Mouse (Mus musculus) midbrain, embryonic 16.5 days (tissue): ENCODE results near the gene St6galnac4. TPM values are rescaled to one million over a fixed set of nuclear protein-coding genes. Genes with fewer than 3 reads are reported as not detected.
A peak's percentile ranks its signal among the peaks of the same experiment; 100 is the strongest.

Experiments
- ATAC-seq: fragments of 200-750 bp; cut with Nextera tagmentation; 2 replicates; pipeline ENCODE4 v1.8.0; 2017; ENCODE audit warnings: moderate TSS enrichment
- H3K27ac ChIP-seq: fragments of 300-500 bp; sonication (generic); 2 replicates; pipeline ENCODE4 v1.5.1; 2014; ENCODE audit warnings: mild to moderate bottlenecking, low read length, mixed read lengths
- H3K27me3 ChIP-seq: fragments of 300-500 bp; sonication (generic); 2 replicates; pipeline ENCODE4 v1.6.1; 2014; ENCODE audit warnings: low read depth, low read length, mixed read lengths; ENCODE audit not compliant: control insufficient read depth, insufficient read depth
- H3K36me3 ChIP-seq: fragments of 300-500 bp; sonication (generic); 2 replicates; pipeline ENCODE4 v1.6.1; 2014; ENCODE audit warnings: mild to moderate bottlenecking, low read length, moderate library complexity, mixed read lengths; ENCODE audit not compliant: control insufficient read depth, insufficient read depth
- H3K4me1 ChIP-seq: fragments of 300-500 bp; sonication (generic); 2 replicates; pipeline ENCODE4 v1.6.1; 2014; ENCODE audit warnings: mild to moderate bottlenecking, low read length, mixed read lengths; ENCODE audit not compliant: control insufficient read depth, insufficient read depth
- H3K4me2 ChIP-seq: fragments of 300-500 bp; sonication (generic); 2 replicates; pipeline ENCODE4 v1.6.1; 2014; ENCODE audit warnings: mild to moderate bottlenecking, low read length, mixed read lengths
- H3K4me3 ChIP-seq: fragments of 300-500 bp; sonication (generic); 2 replicates; pipeline ENCODE4 v1.5.1; 2014; ENCODE audit warnings: low read depth, mild to moderate bottlenecking, low read length, moderate library complexity, mixed read lengths
- H3K9ac ChIP-seq: fragments of 300-500 bp; sonication (generic); 2 replicates; pipeline ENCODE4 v1.6.1; 2014; ENCODE audit warnings: low read depth, low read length, mixed read lengths
- H3K9me3 ChIP-seq: fragments of 300-500 bp; sonication (generic); replicated peaks from 2 replicates; pipeline ENCODE4 v1.6.1; 2014; ENCODE audit warnings: mild to moderate bottlenecking, low read length, mixed read lengths; ENCODE audit not compliant: control insufficient read depth, poor library complexity, severe bottlenecking
- WGBS: fragments of 180-500 bp; shearing (Covaris S2); extraction: QIAGEN DNeasy Blood & Tissue Kit; methylation state at CpG from one replicate; pipeline ENCODE4 v1.1.7; 2014; 5-methylcytosine and 5-hydroxymethylcytosine counted together
- polyA plus RNA-seq: library from polyadenylated mRNA; unstranded; fragments of >200 nt; fragmentation: Nextera tagmentation; extraction: Ambion mirVana; gene quantifications from 2 replicates; pipeline ENCODE4 v1.2.1, GENCODE M21; 2015

St6galnac4 gene
- polyA plus RNA-seq, 1 experiment from 2014 or later: 39.0 TPM

GRCm38 (mm10) chr2:32591249-32591648, 4.4 kb downstream of the St6galnac4 start:
- Histone ChIP-seq H3K9ac (no peak overlapping the region), H3K9me3 (no peaks in the 10 kb centered on the region), H3K36me3 (peaks cover 9% of the 10 kb centered on the region), H3K27ac (no peak overlapping the region), H3K4me2 (no peak overlapping the region), H3K4me3 (no peak overlapping the region), H3K4me1 (peaks cover 13% of the 10 kb centered on the region), H3K27me3 (no peaks in the 10 kb centered on the region)
- no peak for ATAC-seq
- 77% methylated on average over 6 of the region's 6 CpGs for WGBS

DNA sequence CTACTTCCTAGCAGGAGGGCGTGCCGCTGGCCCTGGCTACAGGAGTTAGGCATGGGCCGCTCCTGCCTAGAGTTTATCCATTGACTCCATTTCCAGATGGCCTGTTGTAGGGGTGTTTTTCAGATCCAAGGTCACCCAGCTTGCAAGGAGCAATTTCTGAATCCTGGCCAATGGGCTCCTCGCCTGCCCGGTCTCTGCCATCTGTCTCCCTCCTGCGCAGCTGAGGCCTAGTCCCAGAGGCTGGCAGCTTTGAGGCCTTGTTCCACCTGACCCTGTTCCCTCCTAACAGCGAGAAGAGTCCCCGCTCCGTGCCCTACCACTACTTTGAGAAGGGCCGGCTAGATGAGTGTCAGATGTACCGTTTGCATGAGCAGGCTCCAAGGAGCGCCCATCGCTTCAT, 9.8 kb downstream of the St6galnac4 start:
- Histone ChIP-seq H3K36me3 (peaks cover 9% of the 10 kb centered on the region), H3K9ac (no peak overlapping the region), H3K4me2 (no peak overlapping the region), H3K27ac (no peak overlapping the region), H3K4me3 (no peak overlapping the region), H3K9me3 (no peaks in the 10 kb centered on the region), H3K4me1 (no peaks in the 10 kb centered on the region), H3K27me3 (no peaks in the 10 kb centered on the region)
- no peak for ATAC-seq
- WGBS: 76% methylated on average over 13 of the region's 13 CpGs

GRCm38 (mm10) chr2:32597248-32597647, 10.4 kb downstream of the St6galnac4 start:
- Histone ChIP-seq H3K9me3 (no peaks in the 10 kb centered on the region), H3K4me1 (no peaks in the 10 kb centered on the region), H3K9ac (no peak overlapping the region), H3K27me3 (no peaks in the 10 kb centered on the region), H3K4me3 (no peak overlapping the region), H3K36me3 (peaks cover 9% of the 10 kb centered on the region), H3K27ac (no peak overlapping the region), H3K4me2 (no peak overlapping the region)
- ATAC-seq: no peak
- 90% methylated on average over 5 of the region's 5 CpGs for WGBS

DNA sequence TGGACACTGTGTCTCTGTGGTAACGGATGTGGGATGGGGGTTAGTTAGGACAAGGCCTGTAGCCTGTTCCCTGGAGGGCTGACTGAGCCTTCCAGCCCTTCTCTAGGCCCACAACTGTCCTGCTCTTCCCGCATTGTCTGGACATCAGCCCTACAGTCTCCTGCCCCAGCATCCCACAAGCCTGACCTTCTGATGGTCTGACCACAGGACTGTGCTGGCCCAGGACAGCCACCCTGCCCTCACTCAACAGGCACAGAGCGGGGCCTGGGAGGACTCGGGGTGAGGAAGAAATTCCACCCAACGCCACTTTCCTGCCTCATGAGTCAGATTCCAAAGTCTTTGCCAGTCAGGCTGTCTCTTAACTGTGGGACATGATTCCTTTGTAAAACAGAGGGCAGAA, 10.8 kb downstream of the St6galnac4 start:
- H3K4me3 ChIP-seq: no peak overlapping the region
- 91% methylated on average over 5 of the region's 5 CpGs for WGBS
- no peak overlapping the region for H3K27ac ChIP-seq
- H3K36me3 ChIP-seq: peaks cover 9% of the 10 kb centered on the region
- H3K9me3 ChIP-seq: no peaks in the 10 kb centered on the region
- no peak overlapping the region for H3K4me2 ChIP-seq
- no peak overlapping the region for H3K9ac ChIP-seq
- H3K27me3 ChIP-seq: no peaks in the 10 kb centered on the region
- H3K4me1 ChIP-seq: no peaks in the 10 kb centered on the region
- ATAC-seq: no peak

GRCm38 (mm10) chr2:32598506-32598905, 11.6 kb downstream of the St6galnac4 start:
- no peaks in the 10 kb centered on the region for H3K9me3 ChIP-seq
- no peak overlapping the region for H3K9ac ChIP-seq
- ATAC-seq: no peak
- H3K4me2 ChIP-seq: no peak overlapping the region
- H3K36me3 ChIP-seq: peaks cover 9% of the 10 kb centered on the region
- 90% methylated on average over 8 of the region's 8 CpGs for whole genome bisulfite sequencing
- H3K4me1 ChIP-seq: no peaks in the 10 kb centered on the region
- no peak overlapping the region for H3K27ac ChIP-seq
- no peak overlapping the region for H3K4me3 ChIP-seq
- no peaks in the 10 kb centered on the region for H3K27me3 ChIP-seq

DNA sequence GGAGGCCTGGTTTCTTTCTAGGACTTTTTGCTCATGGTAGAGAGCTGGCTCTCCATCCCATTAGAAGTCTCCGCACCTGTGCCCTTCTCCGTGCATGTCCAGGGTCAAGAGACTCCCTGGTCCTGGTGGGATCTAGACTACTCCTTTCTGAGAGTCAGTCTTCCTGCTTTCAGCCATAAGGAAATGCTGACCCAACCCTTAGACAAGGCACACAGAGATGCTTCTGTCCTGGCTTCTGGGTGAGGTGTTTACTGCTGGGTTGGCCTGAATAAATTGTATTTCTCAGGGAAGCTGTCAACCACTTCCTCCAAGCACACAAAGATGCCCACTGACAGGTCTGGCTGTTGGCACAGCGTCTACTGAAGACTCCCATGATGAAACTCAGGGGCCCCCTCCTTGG, 12.5 kb downstream of the St6galnac4 start, which contains the start of gene St6galnac6:
Gene St6galnac6, plus strand, starts transcription at position 301 of the 400 bp plus-strand sequence.
- H3K9me3 ChIP-seq: no peaks in the 10 kb centered on the region
- no peaks in the 10 kb centered on the region for H3K4me1 ChIP-seq
- WGBS: 88% methylated on average over 3 of the region's 3 CpGs
- H3K27me3 ChIP-seq: no peaks in the 10 kb centered on the region
- no peak within 1 kb of the TSS for H3K4me3 ChIP-seq
- H3K36me3 ChIP-seq: peaks cover 4% of the 10 kb centered on the region
- no peak within 1 kb of the TSS for H3K9ac ChIP-seq
- H3K4me2 ChIP-seq: no peak within 1 kb of the TSS
- ATAC-seq: no peak
- no peak within 1 kb of the TSS for H3K27ac ChIP-seq

DNA sequence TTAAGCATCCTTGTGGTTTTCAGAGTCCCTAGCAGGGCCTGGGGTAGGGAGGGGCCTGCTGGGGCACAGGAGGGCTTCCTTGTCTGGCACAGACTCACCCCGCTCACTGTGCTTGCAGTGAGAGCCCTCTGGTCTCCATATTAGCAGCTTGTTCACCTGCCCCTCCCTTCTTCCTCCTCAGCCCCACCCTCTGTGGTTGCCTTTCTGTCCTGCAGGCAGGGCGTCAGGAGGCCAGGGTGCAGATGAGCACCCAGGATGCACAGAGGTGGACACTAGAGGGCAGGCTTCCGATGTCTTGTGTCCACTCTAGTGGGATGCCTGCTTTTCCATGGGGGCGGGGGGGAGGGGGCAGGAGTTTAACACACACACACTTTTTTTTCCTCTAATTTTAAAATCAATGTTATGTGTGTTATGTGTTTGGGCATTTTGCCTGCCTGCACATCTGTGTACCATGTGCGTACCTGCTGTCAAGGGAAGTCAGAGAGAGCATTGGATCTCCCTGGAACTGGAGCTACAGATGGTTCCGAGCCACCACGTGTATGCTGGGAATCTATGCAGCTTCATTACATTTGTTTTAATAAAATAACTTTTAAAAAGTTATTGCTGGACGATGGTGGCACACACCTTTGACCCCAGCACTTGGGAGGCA, 14.6 kb downstream of the St6galnac4 start:
- no peak; the same call in 1 of the 2 replicates for ATAC-seq
- Histone ChIP-seq H3K27me3 (no peaks in the 10 kb centered on the region), H3K4me3 (no peak overlapping the region), H3K9ac (no peak overlapping the region), H3K27ac (no peak overlapping the region), H3K4me1 (no peaks in the 10 kb centered on the region), H3K9me3 (no peaks in the 10 kb centered on the region), H3K4me2 (no peak overlapping the region), H3K36me3 (no peaks in the 10 kb centered on the region)
- 38% methylated on average over 8 of the region's 8 CpGs for WGBS

GRCm38 (mm10) chr2:32602600-32603054, 15.7 kb downstream of the St6galnac4 start:
- Histone ChIP-seq H3K4me3 (no peak overlapping the region), H3K4me1 (peaks cover 3% of the 10 kb centered on the region), H3K9me3 (no peaks in the 10 kb centered on the region), H3K4me2 (peak overlapping the region; percentile 26; the same call in 1 of the 2 replicates), H3K9ac (no peak overlapping the region), H3K27ac (no peak overlapping the region), H3K27me3 (0 out of 2 replicates have a peak, but pooled peaks cover 2% of the 10 kb centered on the region), H3K36me3 (no peaks in the 10 kb centered on the region)
- ATAC-seq: no peak
- WGBS: under 1% methylated on average over 11 of the region's 11 CpGs

DNA sequence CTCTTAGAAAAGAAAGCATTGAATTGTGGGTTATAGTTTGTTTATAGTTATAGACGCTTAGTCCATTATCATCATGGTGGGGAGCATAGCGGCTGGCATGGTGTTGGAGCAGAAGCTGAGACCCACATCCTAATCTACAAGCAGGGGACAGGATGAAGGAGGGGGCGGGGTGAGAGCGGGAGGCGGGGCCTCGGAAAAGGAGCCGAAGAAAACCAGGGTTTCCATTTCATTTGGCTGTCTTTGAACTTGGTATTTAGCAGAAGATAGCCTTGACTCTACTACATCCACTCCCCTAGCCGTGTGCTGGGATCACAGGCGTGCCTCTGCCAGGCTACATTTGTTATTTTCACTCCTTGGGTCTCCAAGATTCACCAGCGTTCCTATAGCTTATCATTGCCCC, 17.7 kb downstream of the St6galnac4 start:
- Histone ChIP-seq H3K27ac (no peak overlapping the region), H3K36me3 (no peaks in the 10 kb centered on the region), H3K9ac (no peak overlapping the region), H3K27me3 (peaks cover 3% of the 10 kb centered on the region; the same call in 1 of the 2 replicates), H3K4me1 (peaks cover 15% of the 10 kb centered on the region), H3K4me2 (no peak overlapping the region), H3K9me3 (no peaks in the 10 kb centered on the region), H3K4me3 (no peak overlapping the region)
- no peak for ATAC-seq
- WGBS: 52% methylated on average over 10 of the region's 10 CpGs
